Mouse (Mus musculus) layer of hippocampus, adult 11-12 months (tissue): ENCODE data around the gene Unc80.
"Not testable (repeated sequence)": the region's sequence is repeated elsewhere in the genome, so short reads cannot be mapped to it uniquely, and the experiment has no call there.

Experiments
- DNase-seq: peaks from one replicate; pipeline ENCODE4 v3.0.0; 2022; ENCODE audit warnings: low spot score

The Unc80 gene

GRCm38 (mm10) chr1:66617188-66617587 is 149.0 kb downstream of the Unc80 start:
- DNase-seq, result no peak

- no peak for DNase-seq
These were observed 170.0 kb downstream of the Unc80 start for GRCm38 (mm10) chr1:66638177-66638576.

- no peak for DNase-seq
These were observed 178.7 kb downstream of the Unc80 start for GRCm38 (mm10) chr1:66646894-66647293.

- DNase-seq, result peak; percentile 24
These were observed 181.4 kb downstream of the Unc80 start for GRCm38 (mm10) chr1:66649568-66649967.

- peak; percentile 18 for DNase-seq
These were observed 181.8 kb downstream of the Unc80 start for GRCm38 (mm10) chr1:66650006-66650405.

GRCm38 (mm10) chr1:66655119-66655746 is 187.1 kb downstream of the Unc80 start:
- no peak for DNase-seq

GRCm38 (mm10) chr1:66655747-66656119 is 187.6 kb downstream of the Unc80 start:
- no peak for DNase-seq

- no peak for DNase-seq
These were observed 203.3 kb downstream of the Unc80 start for GRCm38 (mm10) chr1:66671475-66671874.

- no peak for DNase-seq
These were observed 204.6 kb downstream of the Unc80 start for GRCm38 (mm10) chr1:66672812-66673211.

GRCm38 (mm10) chr1:66677928-66678327 is 209.8 kb downstream of the Unc80 start:
- DNase-seq, result no peak

GRCm38 (mm10) chr1:66678662-66679061 is 210.5 kb downstream of the Unc80 start:
- DNase-seq, result no peak

GRCm38 (mm10) chr1:66682974-66683373 is 214.8 kb downstream of the Unc80 start:
- DNase-seq, result no peak

- no peak for DNase-seq
These were observed 223.6 kb downstream of the Unc80 start for GRCm38 (mm10) chr1:66691772-66692171.

- no peak for DNase-seq
These were observed 224.1 kb downstream of the Unc80 start for GRCm38 (mm10) chr1:66692308-66692707.

GRCm38 (mm10) chr1:66692780-66693392 is 224.7 kb downstream of the Unc80 start:
- DNase-seq, result no peak

- DNase-seq, result no peak
These were observed 226.1 kb downstream of the Unc80 start for GRCm38 (mm10) chr1:66694266-66694665.

- DNase-seq, result no peak
These were observed 227.1 kb downstream of the Unc80 start for GRCm38 (mm10) chr1:66695296-66695695.

- DNase-seq, result not testable (repeated sequence)
These were observed 231.5 kb downstream of the Unc80 start for GRCm38 (mm10) chr1:66699630-66700029.

GRCm38 (mm10) chr1:66700149-66700692 is 232.1 kb downstream of the Unc80 start:
- no peak for DNase-seq

GRCm38 (mm10) chr1:66700693-66701575 is 232.8 kb downstream of the Unc80 start, which contains the start of gene Rpe:
Rpe (plus strand) TSS chr1:66700831.
- DNase-seq, result peak; percentile 92

GRCm38 (mm10) chr1:66701576-66701940 is 233.4 kb downstream of the Unc80 start:
- DNase-seq, result no peak

- no peak for DNase-seq
These were observed 234.6 kb downstream of the Unc80 start for GRCm38 (mm10) chr1:66702623-66703345.
